Mouse (Mus musculus) liver, embryonic 13.5 days (tissue): Measurements from ENCODE around the gene Zfp423. TPM values are rescaled to one million over a fixed set of nuclear protein-coding genes. Genes with fewer than 3 reads are reported as not detected.

Experiments
- ATAC-seq: fragments of 200-750 bp; cut with Nextera tagmentation; 2 replicates; pipeline ENCODE4 v1.8.0; 2017; ENCODE audit warnings: low read depth, mild to moderate bottlenecking, moderate number of reproducible peaks, moderate library complexity
- DNase-seq: peaks from one replicate; pipeline ENCODE4 v3.0.0; 2022
- H3K27ac ChIP-seq: fragments of 300-500 bp; sonication (generic); 2 replicates; pipeline ENCODE4 v1.5.1; 2015; ENCODE audit warnings: moderate library complexity, mild to moderate bottlenecking, inconsistent platforms
- H3K27me3 ChIP-seq: fragments of 300-500 bp; sonication (generic); 2 replicates; pipeline ENCODE4 v1.6.1; 2015; ENCODE audit warnings: mild to moderate bottlenecking, inconsistent platforms
- H3K36me3 ChIP-seq: fragments of 300-500 bp; sonication (generic); 2 replicates; pipeline ENCODE4 v1.6.1; 2015; ENCODE audit warnings: mild to moderate bottlenecking, inconsistent platforms
- H3K4me1 ChIP-seq: fragments of 300-500 bp; sonication (generic); replicated peaks from 2 replicates; pipeline ENCODE4 v1.6.1; 2015; ENCODE audit warnings: inconsistent platforms
- H3K4me2 ChIP-seq: fragments of 300-500 bp; sonication (generic); 2 replicates; pipeline ENCODE4 v1.6.1; 2015; ENCODE audit warnings: inconsistent platforms, mild to moderate bottlenecking, moderate library complexity
- H3K4me3 ChIP-seq: fragments of 300-500 bp; sonication (generic); replicated peaks from 2 replicates; pipeline ENCODE4 v1.5.1; 2015; ENCODE audit warnings: mild to moderate bottlenecking, inconsistent platforms
- H3K9ac ChIP-seq: fragments of 300-500 bp; sonication (generic); 2 replicates; pipeline ENCODE4 v1.6.1; 2015; ENCODE audit warnings: mild to moderate bottlenecking, inconsistent platforms
- H3K9me3 ChIP-seq: fragments of 300-500 bp; sonication (generic); replicated peaks from 2 replicates; pipeline ENCODE4 v1.6.1; 2016; ENCODE audit warnings: inconsistent platforms
- WGBS: fragments of 180-500 bp; shearing (Covaris S2); methylation state at CpG from one replicate; pipeline ENCODE4 v1.1.7; 2015; ENCODE audit not compliant: insufficient replicate concordance; 5-methylcytosine and 5-hydroxymethylcytosine counted together
- polyA plus RNA-seq: library from polyadenylated mRNA; unstranded; fragments of >200 nt; fragmentation: Nextera tagmentation; extraction: Ambion mirVana; gene quantifications from 2 replicates; pipeline ENCODE4 v1.2.1, GENCODE M21; 2015

Gene Zfp423
- polyA plus RNA-seq, 1 experiment from 2014 or later: 0.69 TPM

- 52% methylated on average over 7 of the region's 7 CpGs for whole genome bisulfite sequencing
- no peak for ATAC-seq
- Histone ChIP-seq H3K27me3 (no peaks in the 10 kb centered on the region), H3K4me3 (no peak overlapping the region), H3K36me3 (no peaks in the 10 kb centered on the region), H3K4me2 (no peak overlapping the region), H3K4me1 (no peaks in the 10 kb centered on the region), H3K9me3 (no peaks in the 10 kb centered on the region), H3K27ac (no peak overlapping the region), H3K9ac (no peak overlapping the region)
- DNase-seq: no peak
These were observed 33.1 kb downstream of the Zfp423 start for GRCm38 (mm10) chr8:87926098-87926890.

- Histone ChIP-seq H3K4me3 (no peak overlapping the region), H3K27ac (no peak overlapping the region), H3K9ac (no peak overlapping the region), H3K27me3 (no peaks in the 10 kb centered on the region), H3K36me3 (no peaks in the 10 kb centered on the region), H3K9me3 (no peaks in the 10 kb centered on the region), H3K4me2 (no peak overlapping the region), H3K4me1 (no peaks in the 10 kb centered on the region)
- DNase-seq (no peak), ATAC-seq (no peak)
- WGBS: 69% methylated on average over 6 of the region's 6 CpGs
These were observed 36.5 kb downstream of the Zfp423 start for GRCm38 (mm10) chr8:87922936-87923335.

- no peaks in the 10 kb centered on the region for H3K36me3 ChIP-seq
- no peak overlapping the region for H3K4me3 ChIP-seq
- no peak overlapping the region for H3K9ac ChIP-seq
- WGBS: 64% methylated on average over 6 of the region's 6 CpGs
- no peaks in the 10 kb centered on the region for H3K9me3 ChIP-seq
- no peak for ATAC-seq
- no peak for DNase-seq
- no peak overlapping the region for H3K4me2 ChIP-seq
- H3K4me1 ChIP-seq: no peaks in the 10 kb centered on the region
- no peaks in the 10 kb centered on the region for H3K27me3 ChIP-seq
- no peak overlapping the region for H3K27ac ChIP-seq
These were observed 36.9 kb downstream of the Zfp423 start for GRCm38 (mm10) chr8:87922446-87922845.

- ATAC-seq (no peak), DNase-seq (no peak)
- Histone ChIP-seq H3K4me2 (no peak overlapping the region), H3K4me3 (no peak overlapping the region), H3K4me1 (no peaks in the 10 kb centered on the region), H3K27me3 (no peaks in the 10 kb centered on the region), H3K36me3 (no peaks in the 10 kb centered on the region), H3K9me3 (no peaks in the 10 kb centered on the region), H3K27ac (no peak overlapping the region), H3K9ac (no peak overlapping the region)
- 56% methylated on average over 5 of the region's 5 CpGs for WGBS
These were observed 41.4 kb downstream of the Zfp423 start for GRCm38 (mm10) chr8:87918004-87918403.

- no peaks in the 10 kb centered on the region for H3K4me1 ChIP-seq
- no peak overlapping the region for H3K4me2 ChIP-seq
- no peaks in the 10 kb centered on the region for H3K36me3 ChIP-seq
- no peaks in the 10 kb centered on the region for H3K27me3 ChIP-seq
- no peak overlapping the region for H3K27ac ChIP-seq
- 63% methylated on average over 9 of the region's 9 CpGs for WGBS
- H3K4me3 ChIP-seq: no peak overlapping the region
- DNase-seq: no peak
- H3K9me3 ChIP-seq: no peaks in the 10 kb centered on the region
- ATAC-seq: no peak
- no peak overlapping the region for H3K9ac ChIP-seq
These were observed 43.6 kb downstream of the Zfp423 start for GRCm38 (mm10) chr8:87915763-87916162.

GRCm38 (mm10) chr8:87914247-87914967 is 45.0 kb downstream of the Zfp423 start:
- ATAC-seq: no peak
- no peak overlapping the region for H3K27ac ChIP-seq

GRCm38 (mm10) chr8:87908940-87909339 is 50.5 kb downstream of the Zfp423 start:
- H3K9me3 ChIP-seq: no peaks in the 10 kb centered on the region
- no peaks in the 10 kb centered on the region for H3K36me3 ChIP-seq
- no peak overlapping the region for H3K4me2 ChIP-seq
- no peak overlapping the region for H3K27ac ChIP-seq
- no peak overlapping the region for H3K4me3 ChIP-seq
- DNase-seq: no peak
- no peaks in the 10 kb centered on the region for H3K4me1 ChIP-seq
- ATAC-seq: no peak
- WGBS: 35% methylated on average over 2 of the region's 2 CpGs
- no peak overlapping the region for H3K9ac ChIP-seq
- no peaks in the 10 kb centered on the region for H3K27me3 ChIP-seq

More at GRCm38 (mm10) chr8:87914247-87914967, 45.0 kb downstream of the Zfp423 start:
- no peaks in the 10 kb centered on the region for H3K4me1 ChIP-seq
- 41% methylated on average over 6 of the region's 6 CpGs for WGBS
- DNase-seq: no peak
- no peak overlapping the region for H3K4me2 ChIP-seq
- no peaks in the 10 kb centered on the region for H3K9me3 ChIP-seq
- H3K4me3 ChIP-seq: no peak overlapping the region
- H3K36me3 ChIP-seq: no peaks in the 10 kb centered on the region
- H3K9ac ChIP-seq: no peak overlapping the region
- H3K27me3 ChIP-seq: no peaks in the 10 kb centered on the region

GRCm38 (mm10) chr8:87905404-87905803 is 54.0 kb downstream of the Zfp423 start:
- DNase-seq (no peak), ATAC-seq (no peak)
- no peaks in the 10 kb centered on the region for H3K27me3 ChIP-seq
- H3K27ac ChIP-seq: no peak overlapping the region
- no peaks in the 10 kb centered on the region for H3K4me1 ChIP-seq
- H3K9me3 ChIP-seq: no peaks in the 10 kb centered on the region
- WGBS: 71% methylated on average over 5 of the region's 5 CpGs
- no peak overlapping the region for H3K4me2 ChIP-seq
- H3K36me3 ChIP-seq: no peaks in the 10 kb centered on the region
- no peak overlapping the region for H3K9ac ChIP-seq
- no peak overlapping the region for H3K4me3 ChIP-seq

GRCm38 (mm10) chr8:87904108-87904507 is 55.3 kb downstream of the Zfp423 start:
- ATAC-seq (no peak), DNase-seq (no peak)
- no peak overlapping the region for H3K27ac ChIP-seq
- H3K4me1 ChIP-seq: no peaks in the 10 kb centered on the region
- H3K4me3 ChIP-seq: no peak overlapping the region
- H3K27me3 ChIP-seq: no peaks in the 10 kb centered on the region
- WGBS: 72% methylated on average over 5 of the region's 5 CpGs
- no peak overlapping the region for H3K9ac ChIP-seq
- no peak overlapping the region for H3K4me2 ChIP-seq
- no peaks in the 10 kb centered on the region for H3K9me3 ChIP-seq
- no peaks in the 10 kb centered on the region for H3K36me3 ChIP-seq

GRCm38 (mm10) chr8:87895203-87896041 is 64.0 kb downstream of the Zfp423 start:
- no peaks in the 10 kb centered on the region for H3K36me3 ChIP-seq
- H3K9ac ChIP-seq: no peak overlapping the region
- H3K27ac ChIP-seq: no peak overlapping the region
- H3K4me1 ChIP-seq: peaks cover 19% of the 10 kb centered on the region
- H3K4me2 ChIP-seq: no peak overlapping the region
- no peaks in the 10 kb centered on the region for H3K9me3 ChIP-seq
- WGBS: 59% methylated on average over 13 of the region's 13 CpGs
- H3K27me3 ChIP-seq: no peaks in the 10 kb centered on the region
- no peak for DNase-seq
- H3K4me3 ChIP-seq: no peak overlapping the region
- ATAC-seq: no peak

- Histone ChIP-seq H3K27me3 (no peaks in the 10 kb centered on the region), H3K9ac (no peak overlapping the region), H3K4me3 (no peak overlapping the region), H3K36me3 (no peaks in the 10 kb centered on the region), H3K4me2 (no peak overlapping the region), H3K9me3 (no peaks in the 10 kb centered on the region), H3K4me1 (peaks cover 19% of the 10 kb centered on the region), H3K27ac (no peak overlapping the region)
- no peak for DNase-seq
- ATAC-seq: no peak
- 58% methylated on average over 8 of the region's 8 CpGs for WGBS
These were observed 65.1 kb downstream of the Zfp423 start for GRCm38 (mm10) chr8:87894287-87894686.
